Mouse (Mus musculus) hindlimb bud, embryonic 11.5 days (tissue): ENCODE data around the gene Mtg2.

Experiments
- DNase-seq: peaks from one replicate; pipeline ENCODE4 v3.0.0-alpha.2; 2012; ENCODE audit warnings: low read depth, low spot score; ENCODE audit errors: extremely low spot score

Gene Mtg2

GRCm38 (mm10) chr2:180070481-180071453, at the start of gene Mtg2:
Gene Mtg2 (plus strand): TSS chr2:180070588.
- peak; percentile 54 for DNase-seq

- no peak for DNase-seq
Observed at GRCm38 (mm10) chr2:180020919-180021318, 49.5 kb upstream of the Mtg2 start.

GRCm38 (mm10) chr2:180022751-180023150, 47.6 kb upstream of the Mtg2 start:
- DNase-seq, result no peak

GRCm38 (mm10) chr2:180024401-180025098, 45.8 kb upstream of the Mtg2 start, which contains the start of gene Lsm14b:
Gene Lsm14b (plus strand): TSS chr2:180024987.
- peak; percentile 85 for DNase-seq

GRCm38 (mm10) chr2:180025135-180025860, 45.1 kb upstream of the Mtg2 start:
- no peak for DNase-seq

GRCm38 (mm10) chr2:180025861-180026200, 44.6 kb upstream of the Mtg2 start:
- no peak for DNase-seq

GRCm38 (mm10) chr2:180027768-180028167, 42.6 kb upstream of the Mtg2 start:
- no peak for DNase-seq

GRCm38 (mm10) chr2:180031270-180031669, 39.1 kb upstream of the Mtg2 start:
- no peak for DNase-seq

- no peak for DNase-seq
Observed at GRCm38 (mm10) chr2:180032925-180033324, 37.5 kb upstream of the Mtg2 start.

- no peak for DNase-seq
Observed at GRCm38 (mm10) chr2:180033956-180034355, 36.4 kb upstream of the Mtg2 start.

- no peak for DNase-seq
Observed at GRCm38 (mm10) chr2:180034753-180035152, 35.6 kb upstream of the Mtg2 start.

- no peak for DNase-seq
Observed at GRCm38 (mm10) chr2:180040406-180040805, 30.0 kb upstream of the Mtg2 start.

- no peak for DNase-seq
Observed at GRCm38 (mm10) chr2:180041577-180042255, 28.7 kb upstream of the Mtg2 start.

GRCm38 (mm10) chr2:180042256-180042857, 28.0 kb upstream of the Mtg2 start, which contains the start of the genes Psma7 and Ss18l1:
Gene Psma7 (minus strand): TSS chr2:180042433.
Gene Ss18l1 (plus strand): TSS chr2:180042509.
- no peak for DNase-seq

GRCm38 (mm10) chr2:180042858-180043515, 27.4 kb upstream of the Mtg2 start:
- DNase-seq, result no peak

GRCm38 (mm10) chr2:180045283-180045682, 25.1 kb upstream of the Mtg2 start:
- DNase-seq, result no peak

- DNase-seq, result no peak
Observed at GRCm38 (mm10) chr2:180047580-180047979, 22.8 kb upstream of the Mtg2 start.

GRCm38 (mm10) chr2:180047980-180048635, 22.3 kb upstream of the Mtg2 start:
- no peak for DNase-seq

GRCm38 (mm10) chr2:180050986-180051385, 19.4 kb upstream of the Mtg2 start:
- DNase-seq, result no peak
